Mouse (Mus musculus): ENCODE results near the gene Card19. TPM values are rescaled to one million over a fixed set of nuclear protein-coding genes. Genes with fewer than 3 reads are reported as not detected.

Card19 gene
- polyA plus RNA-seq (2015; fragmentation: Nextera tagmentation; extraction: Ambion mirVana), result 31.8 and 32.3 TPM in 2 replicates

DNA sequence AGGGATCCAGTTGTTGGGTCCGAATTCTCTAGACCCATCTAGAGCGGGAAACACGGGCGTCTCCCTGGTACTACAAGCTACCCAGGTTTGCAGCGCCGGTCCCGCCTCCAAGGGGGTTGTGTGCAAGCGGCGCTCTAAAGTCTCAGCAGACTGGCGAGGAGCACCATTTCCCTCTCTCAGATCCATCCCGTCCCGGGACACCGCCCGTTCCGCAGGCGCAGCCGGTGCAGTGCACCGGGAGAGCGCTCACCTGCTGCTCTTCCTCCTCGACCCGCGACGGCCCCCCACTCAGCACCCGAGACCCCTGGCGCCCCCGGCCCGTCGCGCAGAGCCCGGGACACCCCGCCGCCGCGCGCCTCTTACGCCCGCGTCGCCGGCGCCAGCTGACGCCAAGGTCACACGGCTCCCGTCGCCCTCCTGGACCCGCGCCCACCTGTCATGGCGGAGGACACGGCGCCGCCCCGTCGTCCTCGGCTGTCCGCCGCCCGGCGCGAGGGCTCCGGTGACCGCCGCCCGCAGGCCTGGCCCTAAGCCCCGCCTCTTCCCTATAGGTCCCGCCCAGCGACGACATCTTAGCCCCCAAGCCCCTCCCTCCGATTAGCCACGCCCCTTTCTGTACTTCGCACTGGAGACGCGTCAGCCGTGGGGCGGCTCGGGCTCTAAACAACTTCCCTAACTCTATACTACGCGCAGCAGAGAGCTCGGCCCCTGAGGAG lies at the start of gene Card19:
Gene Card19, minus strand, starts transcription at position 534 of the 716 bp plus-strand sequence.
- Histone ChIP-seq H3K4me1 (ENCODE audit: insufficient read depth) (peaks cover 34% of the 10 kb centered on the region), H3K27ac (ENCODE audit: low read depth) (peak within 1 kb of the TSS; percentile 96), H3K36me3 (replicated peaks; ENCODE audit: insufficient read depth, low read length) (no peaks in the 10 kb centered on the region), H3K4me2 (ENCODE audit: low read depth, low read length) (peak within 1 kb of the TSS; percentile 94), H3K9me3 (ENCODE audit: low read length) (no peaks in the 10 kb centered on the region), H3K4me3 (ENCODE audit: low read depth, low read length) (peak within 1 kb of the TSS; percentile 81), H3K27me3 (ENCODE audit: insufficient read depth, low read length) (no peaks in the 10 kb centered on the region), H3K9ac (replicated peaks) (peak within 1 kb of the TSS; percentile 90)
- TF ChIP-seq EP300 (IDR thresholded peaks at IDR 0.05; ENCODE audit: low read depth) (no peak), CTCF (IDR thresholded peaks at IDR 0.05; ENCODE audit: low read depth) (no peak)
- ATAC-seq, result peak; percentile 92
- WGBS (ENCODE audit: insufficient replicate concordance), result 2% methylated on average over 69 of the region's 78 CpGs
- peak; percentile 97 for DNase-seq

- 51% methylated on average over 15 of the region's 15 CpGs for WGBS (ENCODE audit: insufficient replicate concordance)
- no peak for ATAC-seq
- Histone ChIP-seq H3K36me3 (replicated peaks; ENCODE audit: insufficient read depth, low read length) (0 out of 2 replicates have a peak, but pooled peaks cover 4% of the 10 kb centered on the region), H3K27ac (ENCODE audit: low read depth) (peak overlapping the region; percentile 36; the same call in 1 of the 2 replicates), H3K9ac (replicated peaks) (no peak overlapping the region), H3K9me3 (ENCODE audit: low read length) (no peaks in the 10 kb centered on the region), H3K4me2 (ENCODE audit: low read depth, low read length) (no peak overlapping the region), H3K27me3 (ENCODE audit: insufficient read depth, low read length) (no peaks in the 10 kb centered on the region), H3K4me1 (ENCODE audit: insufficient read depth) (no peaks in the 10 kb centered on the region), H3K4me3 (ENCODE audit: low read depth, low read length) (no peak overlapping the region)
- TF ChIP-seq CTCF (IDR thresholded peaks at IDR 0.05; ENCODE audit: low read depth) (no peak), EP300 (IDR thresholded peaks at IDR 0.05; ENCODE audit: low read depth) (no peak)
- DNase-seq, result no peak
Measured at GRCm38 (mm10) chr13:49260036-49260722, 44.3 kb upstream of the Card19 start.

DNA sequence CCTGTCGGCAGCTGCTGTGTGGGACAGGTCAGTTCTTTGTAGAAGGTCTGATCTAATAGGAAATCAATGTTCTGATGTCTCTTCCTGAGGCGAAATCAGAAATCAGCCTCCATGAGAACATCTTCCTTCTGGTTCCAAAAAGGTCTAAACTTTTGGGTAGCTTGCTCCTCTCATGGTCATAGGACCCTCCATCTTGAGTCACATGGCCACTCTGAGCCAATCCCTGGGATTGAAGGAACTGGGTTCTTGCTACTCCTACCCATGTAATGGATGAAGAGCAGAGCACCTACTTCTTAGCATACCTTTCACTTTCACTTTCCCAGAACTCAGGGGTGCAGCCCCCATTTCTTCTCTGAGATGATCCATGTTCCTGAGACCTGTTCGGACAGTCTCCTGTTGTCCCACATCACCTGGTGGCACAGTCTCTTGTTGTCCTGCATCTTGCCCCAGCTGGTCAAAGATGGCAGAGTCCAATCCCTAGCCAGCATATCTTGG lies 42.0 kb upstream of the Card19 start:
- Histone ChIP-seq H3K4me1 (ENCODE audit: insufficient read depth) (no peaks in the 10 kb centered on the region), H3K9ac (replicated peaks) (no peak overlapping the region), H3K9me3 (ENCODE audit: low read length) (no peaks in the 10 kb centered on the region), H3K36me3 (replicated peaks; ENCODE audit: insufficient read depth, low read length) (no peaks in the 10 kb centered on the region), H3K27ac (ENCODE audit: low read depth) (no peak overlapping the region), H3K4me3 (ENCODE audit: low read depth, low read length) (no peak overlapping the region), H3K27me3 (ENCODE audit: insufficient read depth, low read length) (no peaks in the 10 kb centered on the region), H3K4me2 (ENCODE audit: low read depth, low read length) (no peak overlapping the region)
- ATAC-seq (no peak), DNase-seq (no peak)
- TF ChIP-seq EP300 (IDR thresholded peaks at IDR 0.05; ENCODE audit: low read depth) (no peak), CTCF (IDR thresholded peaks at IDR 0.05; ENCODE audit: low read depth) (no peak)
- WGBS (ENCODE audit: insufficient replicate concordance), result 68% methylated on average over 3 of the region's 3 CpGs

DNA sequence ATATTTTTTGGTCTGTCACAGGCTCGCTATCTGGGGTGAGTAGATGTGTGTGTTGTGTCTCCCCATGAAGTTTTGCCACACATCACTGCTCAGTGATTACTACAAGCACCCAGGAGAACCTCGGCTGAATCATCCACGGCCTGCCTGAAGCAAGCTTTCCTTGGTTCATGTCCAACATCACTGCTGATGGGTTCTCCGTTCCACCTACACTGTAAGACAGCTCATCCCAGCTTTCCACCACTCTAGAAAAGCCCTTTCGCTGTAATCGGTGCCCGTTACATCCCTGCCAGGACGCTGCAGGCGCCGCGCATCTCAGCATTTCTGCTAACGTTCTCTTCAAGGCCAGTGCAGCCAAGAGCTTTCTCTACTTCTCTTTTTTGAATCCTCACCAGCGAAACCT lies 36.9 kb upstream of the Card19 start:
- H3K27me3 ChIP-seq (ENCODE audit: insufficient read depth, low read length), result peaks cover 9% of the 10 kb centered on the region
- TF ChIP-seq CTCF (IDR thresholded peaks at IDR 0.05; ENCODE audit: low read depth), result no peak
- H3K4me3 ChIP-seq (ENCODE audit: low read depth, low read length), result no peak overlapping the region
- H3K4me2 ChIP-seq (ENCODE audit: low read depth, low read length), result no peak overlapping the region
- peaks cover 14% of the 10 kb centered on the region for H3K4me1 ChIP-seq (ENCODE audit: insufficient read depth)
- ATAC-seq (no peak), DNase-seq (no peak)
- no peaks in the 10 kb centered on the region for H3K9me3 ChIP-seq (ENCODE audit: low read length)
- no peaks in the 10 kb centered on the region for H3K36me3 ChIP-seq (replicated peaks; ENCODE audit: insufficient read depth, low read length)
- 58% methylated on average over 13 of the region's 13 CpGs for WGBS (ENCODE audit: insufficient replicate concordance)
- 0 out of 2 replicates have a peak overlapping the region, but pooled peaks have one; percentile 13 for H3K27ac ChIP-seq (ENCODE audit: low read depth)
- H3K9ac ChIP-seq (replicated peaks), result no peak overlapping the region

DNA sequence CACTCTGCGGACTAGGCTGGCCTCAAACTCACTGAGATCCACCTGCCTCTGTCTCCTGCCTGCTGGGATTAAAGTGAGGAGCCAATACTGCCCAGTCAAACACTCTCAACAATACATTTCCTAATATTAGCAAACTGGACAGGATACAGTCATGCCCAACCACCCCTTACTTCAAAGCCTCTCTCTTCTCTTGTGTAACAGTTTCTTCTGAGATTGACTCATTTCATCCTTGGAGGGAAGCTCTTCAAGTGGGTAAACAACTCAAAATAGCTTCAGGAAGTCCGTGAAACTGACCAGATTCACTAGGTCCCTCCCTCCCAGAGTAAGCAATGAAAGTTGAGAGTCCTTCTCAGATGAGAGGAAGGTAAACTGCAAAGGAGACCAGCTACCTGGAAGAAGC lies 36.3 kb upstream of the Card19 start:
- H3K9me3 ChIP-seq (ENCODE audit: low read length), result no peaks in the 10 kb centered on the region
- WGBS (ENCODE audit: insufficient replicate concordance), result 45% methylated on average over 2 of the region's 2 CpGs
- TF ChIP-seq CTCF (IDR thresholded peaks at IDR 0.05; ENCODE audit: low read depth), result no peak
- no peak for TF ChIP-seq EP300 (IDR thresholded peaks at IDR 0.05; ENCODE audit: low read depth)

More for the DNA sequence above, 36.3 kb upstream of the Card19 start:
- Histone ChIP-seq H3K36me3 (replicated peaks; ENCODE audit: insufficient read depth, low read length) (no peaks in the 10 kb centered on the region), H3K4me3 (ENCODE audit: low read depth, low read length) (no peak overlapping the region), H3K27me3 (ENCODE audit: insufficient read depth, low read length) (peaks cover 15% of the 10 kb centered on the region), H3K4me1 (ENCODE audit: insufficient read depth) (peaks cover 18% of the 10 kb centered on the region), H3K27ac (ENCODE audit: low read depth) (peak overlapping the region; percentile 13; the same call in 1 of the 2 replicates), H3K4me2 (ENCODE audit: low read depth, low read length) (no peak overlapping the region), H3K9ac (replicated peaks) (no peak overlapping the region)
- ATAC-seq, result 0 out of 2 replicates have a peak, but pooled peaks have one; percentile 6
- no peak for DNase-seq
